Mouse (Mus musculus): ENCODE results near the gene Adgre5. TPM values are rescaled to one million over a fixed set of nuclear protein-coding genes. Genes with fewer than 3 reads are reported as not detected.
A peak's percentile ranks its signal among the peaks of the same experiment; 100 is the strongest.

Gene Adgre5
- total RNA-seq, 2 experiments from 2014 or later: 9.4 to 11.5 TPM

DNA sequence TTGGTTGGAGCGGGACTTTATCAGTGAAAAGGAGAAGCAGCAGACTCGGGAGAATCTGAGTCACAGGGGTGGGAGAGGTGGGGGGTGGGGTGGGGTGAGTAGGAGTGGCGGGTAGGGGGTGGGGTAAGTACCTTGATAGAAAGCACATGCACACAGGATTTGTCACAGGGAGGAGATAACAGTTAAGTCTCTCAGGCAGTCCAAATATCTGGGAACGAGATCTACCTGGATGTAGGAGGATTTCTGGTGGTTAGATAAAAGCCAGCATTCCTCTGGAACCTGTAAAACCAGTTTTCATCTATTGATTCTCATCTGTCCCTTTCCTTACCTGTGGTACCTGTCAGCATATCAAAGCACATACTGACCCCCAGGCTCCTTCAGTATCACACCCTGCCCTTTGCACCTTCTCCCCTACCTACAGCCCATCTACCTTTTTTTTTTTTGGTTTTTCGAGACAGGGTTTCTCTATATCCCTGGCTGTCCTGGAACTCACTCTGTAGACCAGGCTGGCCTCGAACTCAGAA, 16.0 kb upstream of the Adgre5 start:
- intact Hi-C loops (cut with DNase I): no loop called here
- no peak for DNase-seq

DNA sequence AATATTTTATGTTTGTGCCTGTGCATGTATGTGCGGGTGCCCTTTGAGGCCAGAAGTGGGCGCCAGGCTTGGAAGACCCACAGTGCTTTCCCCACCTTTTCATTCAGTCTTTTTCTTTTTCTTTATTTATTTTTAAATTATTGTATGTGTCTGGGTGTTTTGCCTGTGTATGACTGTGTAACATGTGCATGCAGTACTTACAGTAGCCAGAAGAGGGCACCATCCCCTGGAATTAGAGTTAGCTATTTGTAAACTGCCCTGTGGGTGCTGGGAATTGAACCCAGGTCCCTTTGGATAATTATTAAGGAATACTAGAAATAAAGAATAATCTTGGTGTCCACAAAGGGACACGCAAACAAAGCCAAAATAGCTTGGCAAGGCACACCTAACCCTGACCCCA, 15.1 kb upstream of the Adgre5 start:
- DNase-seq: no peak
- intact Hi-C loops (cut with DNase I): no loop called here

DNA sequence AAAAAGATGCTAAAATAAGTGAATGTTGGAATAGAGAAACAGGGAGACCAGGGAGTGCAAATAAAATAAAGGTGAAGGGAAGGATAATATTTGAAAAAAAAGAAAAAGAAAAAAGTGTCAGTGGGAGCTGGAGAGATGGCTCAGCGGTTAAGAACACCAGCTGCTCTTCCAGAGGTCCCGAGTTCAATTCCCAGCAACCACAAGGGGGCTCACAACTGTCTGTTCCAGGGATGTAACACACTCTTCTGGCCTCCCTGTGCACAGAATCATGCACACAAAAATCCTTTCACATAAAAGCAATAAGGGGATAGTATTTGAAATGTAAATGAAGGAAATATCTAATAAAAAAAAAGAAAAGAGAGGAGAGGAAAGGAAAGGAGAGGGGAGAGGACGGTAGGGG, 13.0 kb upstream of the Adgre5 start:
- intact Hi-C loops (cut with DNase I): no loop called here
- DNase-seq: no peak

DNA sequence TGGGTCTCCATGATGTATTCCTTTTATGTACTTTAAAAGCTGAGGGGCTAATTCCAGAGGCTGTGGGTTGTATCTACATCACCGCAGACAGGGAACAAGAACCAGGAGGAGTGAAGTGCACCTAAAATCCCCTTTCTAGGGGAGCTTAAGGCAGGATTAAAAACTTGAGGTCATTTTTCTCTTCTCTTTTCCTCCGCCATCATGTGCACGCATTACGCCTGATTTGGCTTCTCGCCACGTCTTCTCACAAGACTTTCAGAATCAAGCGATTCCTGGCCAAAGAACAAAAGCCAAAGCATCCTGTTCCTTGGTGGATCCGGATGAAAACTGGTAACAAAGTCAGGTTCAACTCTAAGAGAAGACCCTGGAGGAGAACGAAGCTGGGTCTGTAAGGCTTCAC, 8.1 kb upstream of the Adgre5 start:
- no peak for DNase-seq
- intact Hi-C loops (cut with DNase I): no loop called here

DNA sequence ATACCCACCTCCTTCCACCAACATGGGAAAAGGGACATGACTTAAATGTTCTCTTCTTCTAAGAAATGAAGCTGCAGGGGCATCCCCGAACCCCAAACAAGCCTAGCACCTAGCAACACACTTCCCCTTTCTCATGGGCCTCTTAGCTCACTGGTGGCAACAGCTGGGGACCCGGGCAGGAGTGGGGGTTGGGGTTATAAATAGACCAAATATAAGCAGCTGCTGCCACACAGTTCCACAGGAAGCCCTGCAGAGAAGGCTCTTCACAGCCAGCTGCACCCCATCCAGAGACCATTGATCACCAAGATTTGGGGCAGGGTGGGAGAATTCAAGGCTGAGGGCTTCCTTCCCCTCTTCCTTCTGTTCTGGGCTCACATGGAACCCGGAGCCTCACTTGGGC, 7.6 kb upstream of the Adgre5 start:
- intact Hi-C loops (cut with DNase I): no loop called here

DNA sequence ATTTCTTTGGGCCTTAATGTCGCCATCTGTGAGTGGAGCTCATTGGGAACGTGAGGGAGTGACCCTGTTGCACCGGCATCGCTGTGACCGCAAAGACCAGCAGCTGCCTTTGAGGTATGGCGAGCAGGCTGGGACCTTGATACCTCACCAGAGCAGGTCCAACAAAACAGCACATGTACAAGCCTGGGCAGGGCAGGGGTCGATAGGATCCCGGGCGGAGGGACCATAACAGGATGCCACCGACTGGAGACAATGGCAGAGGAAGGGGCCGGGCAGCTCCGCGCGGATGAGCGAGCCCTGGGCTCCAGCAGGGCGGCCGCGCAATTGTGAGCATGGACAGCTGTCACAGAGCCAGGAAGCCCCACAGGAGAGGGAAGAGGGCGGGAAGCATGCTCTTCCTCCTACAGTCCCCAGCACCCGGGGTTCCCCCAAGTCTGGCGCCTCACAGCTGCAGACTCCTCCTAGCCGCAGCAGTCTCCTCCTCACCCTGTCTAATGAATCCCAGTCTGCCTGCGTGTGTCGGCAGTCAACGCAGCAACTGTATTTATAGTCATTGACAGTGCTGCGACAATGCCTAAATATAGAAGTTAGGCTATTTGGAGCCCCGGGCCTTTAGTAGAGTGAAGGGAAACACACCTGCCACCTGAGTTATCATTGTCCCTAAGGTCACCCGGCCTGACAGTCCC, 6.7 kb upstream of the Adgre5 start:
- intact Hi-C loops (cut with DNase I): no loop called here
- peak; percentile 54 for DNase-seq

More for the DNA sequence above, 7.6 kb upstream of the Adgre5 start:
- DNase-seq: no peak

DNA sequence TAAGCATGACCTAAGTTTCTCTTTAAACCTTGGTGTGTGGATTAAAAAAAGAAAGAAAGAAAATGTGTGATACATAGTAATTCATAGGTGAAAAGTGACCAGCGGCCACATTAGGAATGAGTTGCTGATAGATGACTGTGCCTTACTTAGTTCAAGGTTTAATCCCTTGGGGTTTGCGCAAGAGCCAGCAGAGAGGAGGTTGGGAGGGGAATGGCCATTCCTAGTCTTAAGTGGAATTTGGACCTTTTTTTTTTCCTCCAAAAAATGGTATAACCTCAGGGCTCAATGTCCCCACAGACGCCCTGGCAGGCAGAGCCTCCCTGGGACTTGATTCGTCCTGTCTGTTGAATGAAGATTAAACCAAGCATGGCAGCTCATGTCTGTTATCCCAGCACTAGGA, 2.9 kb upstream of the Adgre5 start:
- DNase-seq: no peak
- intact Hi-C loops (cut with DNase I): no loop called here

DNA sequence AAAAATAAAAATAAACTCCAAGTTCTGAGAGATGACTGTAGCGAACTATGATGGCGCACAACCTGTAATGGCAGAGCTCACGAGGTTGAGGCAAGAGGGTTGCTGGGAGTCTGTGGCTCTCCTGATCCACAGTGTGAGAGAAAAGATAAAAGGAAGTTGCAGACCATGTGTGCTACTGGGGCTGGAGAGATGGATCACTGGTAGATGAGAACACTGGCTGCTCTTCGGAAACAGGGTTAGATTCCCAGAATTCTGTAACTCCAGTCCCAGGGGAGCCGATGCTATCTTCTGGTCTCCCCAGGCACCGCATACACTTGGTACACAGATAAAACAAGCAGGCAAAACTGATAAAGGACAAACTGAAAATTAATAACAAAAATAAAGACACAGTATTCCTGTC, 1.8 kb upstream of the Adgre5 start:
- DNase-seq: no peak
- intact Hi-C loops (cut with DNase I): no loop called here

DNA sequence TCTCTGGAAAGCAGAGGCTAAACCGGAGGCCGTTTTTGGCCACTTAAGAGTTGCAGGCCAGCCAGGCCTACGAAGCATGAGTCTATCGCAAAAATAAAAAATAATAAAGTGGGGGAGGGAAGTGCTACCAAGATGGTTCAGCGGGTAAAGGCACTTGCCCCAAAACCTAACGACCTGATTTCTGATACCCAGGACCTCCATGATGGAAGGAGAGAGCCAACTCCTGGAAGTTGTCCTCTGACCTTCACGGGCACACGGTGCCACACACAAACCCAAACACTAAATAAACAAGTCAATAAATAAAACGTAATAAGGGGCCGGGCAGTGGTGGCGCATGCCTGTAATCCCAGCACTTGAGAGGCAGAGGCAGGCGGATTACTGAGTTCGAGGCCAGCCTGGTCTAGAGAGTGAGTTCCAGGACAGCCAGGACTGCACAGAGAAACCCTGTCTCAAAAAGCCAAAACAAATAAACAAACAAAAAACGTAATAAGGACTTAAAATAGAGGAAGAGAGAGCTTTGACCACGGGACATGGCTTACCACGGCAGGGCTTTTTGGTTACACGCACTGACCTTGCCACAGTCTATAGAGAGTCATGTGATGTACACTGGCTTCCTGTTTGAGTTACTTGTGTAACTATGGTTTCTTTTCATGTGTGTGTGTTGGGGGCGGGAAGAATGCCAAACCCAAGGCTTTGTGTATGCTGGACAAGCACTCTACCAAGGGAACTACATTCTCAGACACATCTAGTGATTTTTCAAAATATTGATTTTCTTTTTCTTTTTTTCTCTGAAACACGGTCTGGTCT, 926 bp upstream of the Adgre5 start:
- no peak for DNase-seq
- intact Hi-C loops (cut with DNase I): no loop called here

DNA sequence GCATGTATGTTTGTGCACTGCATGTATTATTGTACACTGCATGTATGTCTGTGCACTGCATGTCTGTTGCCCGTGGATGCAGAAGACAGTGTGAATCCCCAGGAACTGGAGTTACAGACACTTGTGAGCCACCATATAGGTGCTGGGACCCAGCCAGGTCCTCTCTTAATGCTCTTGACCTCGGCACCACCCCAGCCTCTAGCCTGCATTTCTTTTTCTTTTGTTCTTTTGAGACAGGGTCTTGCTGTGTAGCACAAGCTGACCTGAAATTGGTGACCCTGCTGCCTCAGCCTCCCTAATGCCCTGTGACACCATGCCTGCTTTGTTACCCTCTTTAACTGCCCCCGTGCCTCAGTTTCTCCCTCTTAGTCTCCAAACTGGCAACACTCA, 545 bp downstream of the Adgre5 start:
- intact Hi-C loops (cut with DNase I): no loop called here
- DNase-seq: no peak

DNA sequence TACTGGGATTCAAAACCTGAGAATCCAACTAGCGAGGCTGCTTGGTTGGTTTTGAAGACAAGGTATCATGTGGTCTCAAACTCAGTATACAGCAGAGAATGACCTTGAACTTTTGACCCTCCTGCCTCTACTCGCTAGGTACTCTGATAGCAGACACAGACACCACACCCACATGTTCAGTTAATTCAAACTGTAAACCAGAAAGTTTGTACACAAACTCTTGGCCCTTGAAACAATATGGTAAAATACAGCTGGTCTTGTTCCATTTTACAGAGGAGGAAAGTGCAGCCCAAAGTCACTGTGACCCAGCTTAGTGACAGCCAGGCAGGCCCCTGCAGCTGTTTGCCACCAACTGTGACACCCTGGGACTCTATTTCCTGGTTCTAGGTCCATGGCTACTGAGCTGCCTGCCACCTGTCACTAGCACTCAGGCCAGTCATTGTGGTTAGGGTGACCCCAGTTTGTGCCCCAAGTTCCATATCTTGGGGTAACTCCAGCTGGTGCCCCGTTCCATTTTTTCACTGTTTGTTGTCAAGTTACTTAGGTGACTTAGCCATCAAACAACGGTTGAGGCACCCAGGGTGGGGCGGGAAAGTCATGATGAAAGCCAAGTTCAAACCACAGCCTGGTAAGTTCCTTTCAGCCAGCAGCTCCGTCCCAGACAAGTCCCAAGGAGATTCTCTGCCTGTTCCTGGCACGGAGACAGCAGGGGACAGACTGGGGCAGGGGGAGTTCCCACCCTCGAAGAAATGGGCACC, 1.2 kb downstream of the Adgre5 start:
- intact Hi-C loops (cut with DNase I): no loop called here
- no peak for DNase-seq

DNA sequence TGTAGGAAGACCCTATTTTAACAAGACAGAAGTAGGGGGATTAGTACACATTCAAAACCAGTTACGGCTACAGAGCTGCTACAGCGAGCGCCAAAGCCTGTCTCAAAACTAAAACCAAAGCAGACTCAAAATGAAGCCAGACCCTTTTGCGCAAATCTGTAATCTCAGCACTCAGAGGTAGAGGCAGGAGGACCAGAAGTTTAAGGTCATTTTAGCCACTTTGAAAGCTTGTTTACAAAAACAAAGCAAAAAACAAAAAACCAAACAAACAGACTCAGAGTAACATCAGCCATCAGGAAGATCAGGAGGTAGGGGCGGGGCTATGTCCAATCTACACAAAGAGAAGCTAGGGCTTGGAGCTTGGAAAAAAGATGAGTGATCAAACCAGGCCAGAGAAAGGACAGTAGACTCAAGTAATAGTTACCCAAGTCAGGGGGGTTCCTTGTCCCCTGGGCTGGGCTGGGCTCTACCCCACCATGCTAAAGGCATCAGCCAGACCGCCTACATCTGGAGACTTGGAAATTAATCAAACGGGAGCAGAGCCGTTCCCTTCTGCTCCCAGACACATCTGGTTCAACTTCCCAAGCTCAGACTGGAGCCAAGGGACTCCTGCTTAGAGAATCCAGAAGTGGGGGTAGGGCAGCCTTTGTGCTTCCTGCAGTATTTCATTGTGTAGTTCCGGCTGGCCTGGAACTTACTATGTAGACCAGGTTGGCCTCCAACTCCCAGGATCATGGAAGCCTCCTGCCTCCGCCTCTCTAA, 2.0 kb downstream of the Adgre5 start:
- intact Hi-C loops (cut with DNase I): no loop called here
- no peak for DNase-seq

DNA sequence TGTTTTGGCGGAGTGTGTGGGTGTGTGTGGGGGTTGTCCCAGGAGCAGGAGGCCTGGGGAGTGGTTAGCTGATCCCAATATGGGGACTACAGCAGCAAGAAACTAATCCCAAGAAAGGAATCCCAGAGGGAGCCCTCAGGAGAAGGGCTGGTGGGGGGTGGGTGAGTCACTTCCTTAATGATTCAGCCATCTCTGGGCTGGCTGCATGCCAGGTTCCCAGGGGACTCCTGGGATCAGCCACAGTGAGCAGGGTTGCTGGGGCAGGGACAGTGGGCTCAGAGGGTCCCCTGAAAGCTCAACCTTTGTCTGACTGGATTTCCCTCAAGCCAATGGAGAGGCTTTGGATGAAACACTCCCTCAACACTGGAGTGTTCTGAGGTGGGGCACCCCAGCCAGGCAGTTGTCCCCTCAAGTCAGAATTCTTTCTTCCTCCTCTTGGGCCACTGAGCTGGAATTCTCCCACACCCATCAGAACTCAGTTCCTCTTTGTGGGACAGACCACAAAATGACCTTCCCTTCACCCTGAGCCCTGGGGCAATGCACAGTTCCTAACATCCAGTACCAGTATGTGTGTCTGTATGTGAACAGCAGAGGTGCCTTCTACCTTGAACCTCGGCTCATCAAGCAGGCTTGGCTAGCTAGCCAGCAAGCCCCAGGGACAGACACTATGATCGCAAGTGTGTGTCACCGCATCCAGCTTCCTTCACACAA, 3.1 kb downstream of the Adgre5 start:
- intact Hi-C loops (cut with DNase I): no loop called here
- DNase-seq: no peak

DNA sequence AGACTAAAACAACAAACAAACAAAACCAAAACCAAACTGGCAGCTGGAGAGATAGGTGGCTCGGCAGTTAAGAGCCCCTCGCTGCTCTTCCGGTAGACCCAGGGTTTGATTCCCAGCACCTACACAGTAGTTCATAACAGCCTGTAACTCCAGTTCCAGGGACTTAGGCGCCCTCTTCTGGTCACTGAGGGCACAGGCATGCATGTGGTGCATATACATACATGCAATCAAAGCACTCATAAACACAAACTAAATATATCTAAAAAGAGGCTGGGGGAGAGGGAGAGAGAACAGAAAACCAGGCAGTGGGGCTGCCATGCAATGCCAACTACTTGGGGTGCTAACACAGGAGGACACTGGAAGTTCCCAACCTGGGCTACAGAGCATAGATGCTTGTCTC, 3.8 kb downstream of the Adgre5 start:
- intact Hi-C loops (cut with DNase I): no loop called here
- DNase-seq: no peak

DNA sequence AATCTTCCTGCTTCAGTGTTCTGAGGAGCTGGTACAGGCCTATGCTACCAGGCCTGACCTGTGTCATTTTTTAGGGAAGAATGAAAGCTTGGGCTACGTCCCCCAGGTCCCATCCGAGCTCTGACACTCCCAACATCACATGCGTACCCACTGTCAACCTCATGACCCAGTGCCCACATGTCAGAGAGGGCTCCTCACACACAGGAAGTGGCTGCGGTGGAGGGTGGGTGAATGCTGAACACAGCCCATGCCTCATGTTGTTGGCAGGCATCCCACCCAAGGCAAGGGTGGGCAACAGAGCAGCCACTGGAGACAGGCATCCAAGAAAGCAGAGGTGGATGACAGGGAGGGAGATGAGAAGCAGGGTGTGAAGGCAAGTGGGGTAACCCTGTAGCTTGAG, 4.4 kb downstream of the Adgre5 start:
- no peak for DNase-seq
- intact Hi-C loops (cut with DNase I): no loop called here

DNA sequence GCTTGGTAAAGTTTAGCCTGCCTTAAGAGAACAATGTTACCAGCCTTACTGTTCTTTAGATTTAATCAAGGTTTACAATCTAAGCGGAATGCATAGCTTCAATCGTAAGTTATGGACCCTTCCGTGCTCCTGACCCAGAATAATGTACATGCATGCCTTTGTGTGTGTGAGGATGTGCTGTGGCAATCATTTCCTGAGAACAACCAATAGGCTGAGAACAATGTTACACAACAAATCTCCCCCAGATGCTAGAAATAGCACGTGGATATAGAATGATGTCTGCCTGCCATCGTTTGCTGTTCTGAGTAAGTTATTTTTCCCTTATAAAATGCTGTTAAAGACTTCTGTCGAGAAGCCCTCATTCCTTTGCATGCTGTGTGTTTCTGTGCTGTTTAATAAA, 8.2 kb downstream of the Adgre5 start:
- no peak for DNase-seq
- intact Hi-C loops (cut with DNase I): no loop called here

DNA sequence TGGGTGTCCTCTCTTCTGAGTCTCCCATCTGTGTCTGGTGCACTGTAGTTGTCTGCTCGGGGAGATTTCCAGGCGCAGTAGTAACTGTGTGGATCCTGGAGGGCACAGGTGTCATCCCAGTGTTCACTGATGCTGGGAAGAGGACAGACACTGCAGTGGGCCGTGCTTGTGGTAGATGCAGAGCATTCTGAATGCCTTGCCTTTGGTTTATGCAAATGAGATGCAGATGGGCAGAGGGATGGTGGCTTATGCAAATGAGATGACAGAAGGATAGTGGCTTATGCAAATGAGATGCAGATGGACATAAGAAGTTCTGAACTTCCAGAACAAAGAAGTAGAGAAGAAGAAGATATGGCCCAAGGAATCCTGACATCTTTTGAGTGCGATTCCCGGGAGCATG, 9.2 kb downstream of the Adgre5 start:
- intact Hi-C loops (cut with DNase I): no loop called here
- no peak for DNase-seq

DNA sequence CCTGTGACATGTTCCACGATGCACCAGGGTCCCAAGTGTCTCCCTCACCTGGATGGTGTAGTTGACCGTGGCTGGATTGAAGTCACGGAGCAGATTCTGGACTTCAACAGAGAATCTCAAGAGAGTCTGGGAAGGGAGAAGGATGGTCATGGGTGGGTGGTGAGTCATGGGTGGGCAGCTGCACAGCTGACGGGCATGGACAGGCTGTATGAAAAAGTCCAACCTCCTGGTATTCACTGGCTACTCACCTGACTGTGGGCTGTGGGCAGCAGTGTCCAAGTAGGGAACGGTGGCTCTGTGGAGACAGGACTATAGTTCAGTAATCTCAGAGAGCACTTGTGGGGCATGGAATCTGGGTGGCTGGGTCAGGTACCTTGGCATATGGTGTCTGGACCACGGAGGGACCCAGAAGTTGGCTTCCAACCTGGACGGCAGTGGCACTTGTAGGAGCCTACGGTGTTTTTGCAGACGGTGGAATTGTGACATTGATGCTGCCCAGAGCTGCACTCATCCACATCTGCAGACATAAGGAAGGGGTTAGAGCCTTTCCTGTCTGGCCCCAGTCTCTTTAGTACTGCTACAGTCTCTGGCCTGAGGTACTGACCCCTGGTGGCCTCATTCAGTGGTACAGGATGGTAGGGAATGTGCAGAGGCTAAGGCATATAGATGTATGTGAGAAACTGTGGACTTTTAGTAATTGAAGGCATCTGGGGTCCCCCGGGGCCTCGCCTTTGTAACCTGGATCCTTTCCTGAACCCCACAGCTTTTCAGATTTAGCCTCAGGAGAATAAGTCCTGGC, 11.9 kb downstream of the Adgre5 start:
- intact Hi-C loops (cut with DNase I): loop anchor here (10.0 kb wide), 1 partner anchor 196 kb away; no protein-coding TSS in a partner anchor
- no peak for DNase-seq

DNA sequence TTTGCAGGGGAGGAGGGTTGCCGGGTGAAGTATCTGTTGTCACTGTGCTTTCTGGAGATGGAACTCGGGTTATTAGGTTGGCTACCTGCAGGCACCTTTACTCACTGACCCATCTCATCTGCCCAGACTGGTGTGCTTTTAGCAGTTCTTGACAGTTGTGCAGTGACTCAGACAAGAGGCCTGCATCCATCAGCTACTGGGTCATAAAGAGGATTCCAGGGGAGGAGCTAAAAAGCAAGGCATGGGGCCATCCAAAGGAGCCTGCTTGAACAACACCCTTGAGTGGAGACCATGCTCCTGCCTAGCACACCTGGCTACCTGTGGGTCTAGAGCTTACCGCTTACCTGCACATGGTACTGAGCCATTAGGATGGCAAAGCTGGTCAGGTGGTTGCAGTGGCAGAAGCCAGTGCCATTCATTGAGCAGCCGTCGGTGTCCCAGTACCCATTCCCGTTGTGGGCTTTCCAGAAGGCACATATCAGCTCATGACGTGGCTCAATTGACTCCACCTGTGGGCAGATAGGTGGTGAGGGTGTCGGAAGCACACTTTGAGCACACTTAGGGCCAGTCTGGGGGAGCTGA, 15.5 kb downstream of the Adgre5 start:
- intact Hi-C loops (cut with DNase I): loop anchor here (10.0 kb wide), 1 partner anchor 199 kb away; no protein-coding TSS in a partner anchor
- no peak for DNase-seq

Measured in left cerebral cortex, postnatal 4 days (tissue).